Comparison of ENCODE assay signal across 8 mouse cellular contexts in genomic region chr4:88031211-88032150, GRCm38 (mm10). TPM values are rescaled to one million over a fixed set of nuclear protein-coding genes. Genes with fewer than 3 reads are reported as not detected.
DNase-seq lines count a peak whose midpoint lies in the region; ATAC-seq and TF ChIP-seq lines count a peak whose summit lies in the region.

No protein-coding gene starts in this region.

- ATAC-seq in erythroblast, adult 5-6 weeks (replicated peaks; ENCODE audit: low FRiP score, poor library complexity, severe bottlenecking), result no peak
- peak; percentile 23; the same call in 1 of the 2 replicates for ATAC-seq in intestine, postnatal 0 days
- no peak for ATAC-seq in midbrain, embryonic 14.5 days (ENCODE audit: low FRiP score, low TSS enrichment)

- peaks cover 43% of the 10 kb centered on the region for H3K4me1 ChIP-seq in erythroblast, embryonic 14.5 days (ENCODE audit: control insufficient read depth)
- H3K4me1 ChIP-seq in intestine, postnatal 0 days (replicated peaks; ENCODE audit: control insufficient read depth, insufficient read depth, low read length), result peaks cover 4% of the 10 kb centered on the region; the same call in 1 of the 2 replicates
- H3K4me1 ChIP-seq in midbrain, embryonic 14.5 days (ENCODE audit: control insufficient read depth, insufficient read depth, low read length), result peaks cover 42% of the 10 kb centered on the region

- peak overlapping the region; percentile 94 for H3K4me2 ChIP-seq in intestine, postnatal 0 days (replicated peaks; ENCODE audit: low read depth)
- peak overlapping the region; percentile 86 for H3K4me2 ChIP-seq in midbrain, embryonic 14.5 days (ENCODE audit: low read length)

- DNase-seq in cerebellum, postnatal 36 days, result peak; percentile 60 to 67
- peak; percentile 7 for DNase-seq in gastrocnemius, postnatal 25 days
- peak; percentile 36 for DNase-seq in liver
- peak; percentile 88 for DNase-seq in midbrain, embryonic 14.5 days
- DNase-seq in spleen, postnatal 36 days (ENCODE audit: low spot score in 2 of 2), result peak; percentile 28 to 31

- under 1% methylated on average over 84 of the region's 84 CpGs for WGBS in intestine, postnatal 0 days
- under 1% methylated on average over 84 of the region's 84 CpGs for WGBS in midbrain, embryonic 14.5 days

- peaks cover 20% of the 10 kb centered on the region for H3K27me3 ChIP-seq in erythroblast, embryonic 14.5 days (ENCODE audit: control insufficient read depth)
- H3K27me3 ChIP-seq in intestine, postnatal 0 days (replicated peaks; ENCODE audit: control insufficient read depth, insufficient read depth, low read length), result no peaks in the 10 kb centered on the region
- H3K27me3 ChIP-seq in midbrain, embryonic 14.5 days (ENCODE audit: control insufficient read depth, insufficient read depth, low read length), result 0 out of 2 replicates have a peak, but pooled peaks cover 8% of the 10 kb centered on the region

- H3K4me3 ChIP-seq in erythroblast, embryonic 14.5 days (replicated peaks), result peak overlapping the region; percentile 80
- peak overlapping the region; percentile 83 for H3K4me3 ChIP-seq in intestine, postnatal 0 days (ENCODE audit: low read depth, low read length)
- peak overlapping the region; percentile 83 for H3K4me3 ChIP-seq in midbrain, embryonic 14.5 days (replicated peaks; ENCODE audit: low read depth, low read length)

- no peaks in the 10 kb centered on the region for H3K9me3 ChIP-seq in erythroblast, embryonic 14.5 days (ENCODE audit: control insufficient read depth, low read length)
- no peaks in the 10 kb centered on the region for H3K9me3 ChIP-seq in intestine, postnatal 0 days (ENCODE audit: control insufficient read depth)
- H3K9me3 ChIP-seq in midbrain, embryonic 14.5 days (ENCODE audit: control insufficient read depth, low read length), result no peaks in the 10 kb centered on the region

- TF ChIP-seq CTCF in intestine, postnatal 0 days (IDR thresholded peaks at IDR 0.05; ENCODE audit: low read depth), result no peak

- H3K36me3 ChIP-seq in erythroblast, embryonic 14.5 days (ENCODE audit: control insufficient read depth), result peaks cover 2% of the 10 kb centered on the region
- peaks cover 3% of the 10 kb centered on the region; the same call in 1 of the 2 replicates for H3K36me3 ChIP-seq in intestine, postnatal 0 days (ENCODE audit: control insufficient read depth, insufficient read depth)
- H3K36me3 ChIP-seq in midbrain, embryonic 14.5 days (ENCODE audit: control insufficient read depth, insufficient read depth, low read length), result peaks cover 4% of the 10 kb centered on the region

- H3K27ac ChIP-seq in intestine, postnatal 0 days (ENCODE audit: low read depth, low read length), result peak overlapping the region; percentile 86
- peak overlapping the region; percentile 98 for H3K27ac ChIP-seq in midbrain, embryonic 14.5 days (replicated peaks; ENCODE audit: low read depth, low read length)

- H3K9ac ChIP-seq in intestine, postnatal 0 days (ENCODE audit: low read depth, low read length), result peak overlapping the region; percentile 77
- peak overlapping the region; percentile 92 for H3K9ac ChIP-seq in midbrain, embryonic 14.5 days (replicated peaks; ENCODE audit: low read length)

RNA-seq across cellular contexts. Expression of gene Mllt3, which starts 1.7 kb away (rescaled TPM):
- 4.6 and 7.8 TPM in 2 replicates for polyA plus RNA-seq in erythroblast, embryonic 14.5 days (2012)
- 84.9 and 85.9 TPM in 2 replicates for total RNA-seq in erythroblast, adult 5-6 weeks (2015; ENCODE audit: low replicate concordance)
- 93.2 and 111 TPM in 2 replicates for total RNA-seq in erythroblast, adult 5-6 weeks (2017; ENCODE audit: low replicate concordance)
- 10 to 100 TPM; 59.8 to 62.8 TPM for total RNA-seq in gastrocnemius, postnatal 25 days (2021)
- 17.5 and 20.0 TPM in 2 replicates for polyA plus RNA-seq in intestine, postnatal 0 days (2015; fragmentation: Nextera tagmentation; extraction: Ambion mirVana)
- 85.0 and 104 TPM in 2 replicates for polyA plus RNA-seq in midbrain, embryonic 14.5 days (2014; fragmentation: Nextera tagmentation; extraction: Ambion mirVana)

Comparison
In these comparisons a context has a peak if more than half of its experiments do, and no peak if none do; other contexts are left out.
1. DNase-seq: peak in every context shown above with its lines; median percentile 88 in midbrain, embryonic 14.5 days; 64 in cerebellum, postnatal 36 days; 36 in liver; 30 in spleen, postnatal 36 days; 7 in gastrocnemius, postnatal 25 days.